Mouse (Mus musculus): ENCODE data around the gene Gm21970.
A peak's percentile ranks its signal among the peaks of the same experiment; 100 is the strongest.

Gene Gm21970

GRCm38 (mm10) chr16:91466566-91466965 is 75.0 kb downstream of the Gm21970 start:
- DNase-seq, result peak; percentile 70 to 80
